Mouse (Mus musculus): ENCODE results near the gene Tmem143.

GRCm38 (mm10) chr7:45928626-45929295, 32.0 kb downstream of the Tmem143 start:
- TF ChIP-seq POLR2A (IDR thresholded peaks at IDR 0.05; ENCODE audit: borderline replicate concordance, extremely low read depth, low read depth, low read length) (no peak), CTCF (IDR thresholded peaks at IDR 0.05; ENCODE audit: insufficient read depth, low read length) (no peak)

Measured in lung, adult 2 months (tissue).